Mouse (Mus musculus): Measurements from ENCODE around the gene Pam.

DNA sequence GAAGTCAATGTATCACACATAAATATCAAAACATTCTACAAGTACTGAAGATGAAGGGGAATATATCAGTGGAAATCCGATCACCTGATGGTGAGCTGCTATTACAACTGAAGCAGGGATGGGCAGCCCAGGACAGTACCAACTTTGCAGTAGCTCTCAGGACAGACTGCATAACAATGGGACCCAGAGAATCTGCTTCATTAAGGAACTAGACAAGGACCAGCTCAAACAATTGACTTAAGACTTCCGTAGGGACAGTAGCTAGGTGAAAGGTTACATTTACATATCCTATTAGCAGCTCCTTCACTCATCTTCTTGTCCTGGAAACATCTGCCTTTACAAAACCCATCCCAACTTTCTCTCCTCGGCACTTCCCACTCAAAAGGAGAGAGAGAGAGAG is 9.0 kb downstream of the Pam start:
- TF ChIP-seq CTCF (IDR thresholded peaks at IDR 0.05 in 2 of 3, conservative IDR thresholded peaks at IDR 0.05 in 1 of 3; ENCODE audit: control insufficient read depth in 1 of 3, insufficient read depth in 1 of 3, low read depth in 2 of 3, low read length in 3 of 3, poor library complexity in 1 of 3, severe bottlenecking in 1 of 3) (no peak), POLR2A (IDR thresholded peaks at IDR 0.05; ENCODE audit: control insufficient read depth in 1 of 2, insufficient read depth in 1 of 2, low read depth in 1 of 2, low read length in 2 of 2, poor library complexity in 1 of 2) (no peak), RAD21 (IDR thresholded peaks at IDR 0.05; ENCODE audit: low read depth, low read length) (no peak)
